Mouse (Mus musculus): ENCODE measurements around the gene Stk25. TPM values are rescaled to one million over a fixed set of nuclear protein-coding genes. Genes with fewer than 3 reads are reported as not detected.

Gene Stk25
- polyA plus RNA-seq, 1 experiment = 305 TPM

- Histone ChIP-seq H3K27ac (ENCODE audit: insufficient read depth, low read length) (no peak overlapping the region), H3K4me3 (replicated peaks; ENCODE audit: insufficient read depth, low read depth, low read length) (no peak overlapping the region), H3K27me3 (ENCODE audit: control insufficient read depth, insufficient read depth, low read length) (no peaks in the 10 kb centered on the region), H3K4me1 (ENCODE audit: control insufficient read depth, insufficient read depth, low read length) (no peaks in the 10 kb centered on the region)
- no peak for DNase-seq
- WGBS = 88% methylated on average over 4 of the region's 4 CpGs
- TF ChIP-seq CTCF (IDR thresholded peaks at IDR 0.05; ENCODE audit: borderline replicate concordance, insufficient read depth, low read depth, low read length) = no peak
- no peak for TF ChIP-seq POLR2A (IDR thresholded peaks at IDR 0.05; ENCODE audit: borderline replicate concordance, insufficient read depth, low read length)
Measured at GRCm38 (mm10) chr1:93618059-93618748, 40.3 kb downstream of the Stk25 start.

- no peak for TF ChIP-seq CTCF (IDR thresholded peaks at IDR 0.05; ENCODE audit: borderline replicate concordance, insufficient read depth, low read depth, low read length)
- TF ChIP-seq POLR2A (IDR thresholded peaks at IDR 0.05; ENCODE audit: borderline replicate concordance, insufficient read depth, low read length) = no peak
- DNase-seq = no peak
- no peak overlapping the region for H3K4me3 ChIP-seq (replicated peaks; ENCODE audit: insufficient read depth, low read depth, low read length)
- H3K4me1 ChIP-seq (ENCODE audit: control insufficient read depth, insufficient read depth, low read length) = no peaks in the 10 kb centered on the region
- no peaks in the 10 kb centered on the region for H3K27me3 ChIP-seq (ENCODE audit: control insufficient read depth, insufficient read depth, low read length)
- WGBS = 81% methylated on average over 8 of the region's 8 CpGs
- H3K27ac ChIP-seq (ENCODE audit: insufficient read depth, low read length) = no peak overlapping the region
Measured at GRCm38 (mm10) chr1:93609762-93610161, 48.7 kb downstream of the Stk25 start.

GRCm38 (mm10) chr1:93608696-93609245, 49.7 kb downstream of the Stk25 start:
- no peak for DNase-seq
- no peak for TF ChIP-seq POLR2A (IDR thresholded peaks at IDR 0.05; ENCODE audit: borderline replicate concordance, insufficient read depth, low read length)
- no peak for TF ChIP-seq CTCF (IDR thresholded peaks at IDR 0.05; ENCODE audit: borderline replicate concordance, insufficient read depth, low read depth, low read length)
- no peak overlapping the region for H3K4me3 ChIP-seq (replicated peaks; ENCODE audit: insufficient read depth, low read depth, low read length)
- WGBS = 68% methylated on average over 4 of the region's 4 CpGs
- no peaks in the 10 kb centered on the region for H3K4me1 ChIP-seq (ENCODE audit: control insufficient read depth, insufficient read depth, low read length)
- no peaks in the 10 kb centered on the region for H3K27me3 ChIP-seq (ENCODE audit: control insufficient read depth, insufficient read depth, low read length)
- H3K27ac ChIP-seq (ENCODE audit: insufficient read depth, low read length) = no peak overlapping the region

GRCm38 (mm10) chr1:93607090-93608083, 51.1 kb downstream of the Stk25 start:
- no peak for TF ChIP-seq POLR2A (IDR thresholded peaks at IDR 0.05; ENCODE audit: borderline replicate concordance, insufficient read depth, low read length)
- no peak for TF ChIP-seq CTCF (IDR thresholded peaks at IDR 0.05; ENCODE audit: borderline replicate concordance, insufficient read depth, low read depth, low read length)
- 82% methylated on average over 14 of the region's 14 CpGs for WGBS
- DNase-seq = no peak
- Histone ChIP-seq H3K27me3 (ENCODE audit: control insufficient read depth, insufficient read depth, low read length) (no peaks in the 10 kb centered on the region; the same call in 1 of the 2 replicates), H3K4me1 (ENCODE audit: control insufficient read depth, insufficient read depth, low read length) (no peaks in the 10 kb centered on the region), H3K27ac (ENCODE audit: insufficient read depth, low read length) (no peak overlapping the region), H3K4me3 (replicated peaks; ENCODE audit: insufficient read depth, low read depth, low read length) (no peak overlapping the region)

GRCm38 (mm10) chr1:93603921-93604320, 54.5 kb downstream of the Stk25 start:
- no peaks in the 10 kb centered on the region; the same call in 1 of the 2 replicates for H3K27me3 ChIP-seq (ENCODE audit: control insufficient read depth, insufficient read depth, low read length)
- no peak for DNase-seq
- no peak overlapping the region for H3K4me3 ChIP-seq (replicated peaks; ENCODE audit: insufficient read depth, low read depth, low read length)
- H3K4me1 ChIP-seq (ENCODE audit: control insufficient read depth, insufficient read depth, low read length) = no peaks in the 10 kb centered on the region
- 91% methylated on average over 12 of the region's 12 CpGs for WGBS
- TF ChIP-seq CTCF (IDR thresholded peaks at IDR 0.05; ENCODE audit: borderline replicate concordance, insufficient read depth, low read depth, low read length) = no peak
- no peak for TF ChIP-seq POLR2A (IDR thresholded peaks at IDR 0.05; ENCODE audit: borderline replicate concordance, insufficient read depth, low read length)
- H3K27ac ChIP-seq (ENCODE audit: insufficient read depth, low read length) = no peak overlapping the region

- Histone ChIP-seq H3K27me3 (ENCODE audit: control insufficient read depth, insufficient read depth, low read length) (no peaks in the 10 kb centered on the region; the same call in 1 of the 2 replicates), H3K4me3 (replicated peaks; ENCODE audit: insufficient read depth, low read depth, low read length) (no peak overlapping the region), H3K4me1 (ENCODE audit: control insufficient read depth, insufficient read depth, low read length) (no peaks in the 10 kb centered on the region), H3K27ac (ENCODE audit: insufficient read depth, low read length) (no peak overlapping the region)
- 76% methylated on average over 4 of the region's 4 CpGs for WGBS
- no peak for DNase-seq
- TF ChIP-seq POLR2A (IDR thresholded peaks at IDR 0.05; ENCODE audit: borderline replicate concordance, insufficient read depth, low read length) = no peak
- no peak for TF ChIP-seq CTCF (IDR thresholded peaks at IDR 0.05; ENCODE audit: borderline replicate concordance, insufficient read depth, low read depth, low read length)
Measured at GRCm38 (mm10) chr1:93602911-93603310, 55.5 kb downstream of the Stk25 start.

GRCm38 (mm10) chr1:93595916-93596315, 62.5 kb downstream of the Stk25 start:
- no peaks in the 10 kb centered on the region for H3K4me1 ChIP-seq (ENCODE audit: control insufficient read depth, insufficient read depth, low read length)

More at GRCm38 (mm10) chr1:93595916-93596315, 62.5 kb downstream of the Stk25 start:
- 56% methylated on average over 6 of the region's 6 CpGs for WGBS
- no peak for DNase-seq
- Histone ChIP-seq H3K27me3 (ENCODE audit: control insufficient read depth, insufficient read depth, low read length) (no peaks in the 10 kb centered on the region), H3K27ac (ENCODE audit: insufficient read depth, low read length) (no peak overlapping the region), H3K4me3 (replicated peaks; ENCODE audit: insufficient read depth, low read depth, low read length) (no peak overlapping the region)
- TF ChIP-seq POLR2A (IDR thresholded peaks at IDR 0.05; ENCODE audit: borderline replicate concordance, insufficient read depth, low read length) = no peak
- TF ChIP-seq CTCF (IDR thresholded peaks at IDR 0.05; ENCODE audit: borderline replicate concordance, insufficient read depth, low read depth, low read length) = no peak

Measured in cerebellum, adult 2 months (tissue).